Mouse (Mus musculus) erythroblast, adult 5-6 weeks (primary cell): ENCODE data around the gene Grb2. TPM values are rescaled to one million over a fixed set of nuclear protein-coding genes. Genes with fewer than 3 reads are reported as not detected.

ENCODE experiments used
- ATAC-seq: replicated peaks from 2 replicates; pipeline ENCODE4 v1.8.0; 2016; ENCODE audit warnings: moderate number of reproducible peaks, mild to moderate bottlenecking, moderate TSS enrichment, inconsistent platforms; ENCODE audit not compliant: poor library complexity, low FRiP score, severe bottlenecking
- total RNA-seq, 2 experiments: library from RNA; stranded (forward) in 1 of 2; stranded (reverse) in 1 of 2; fragments of 150-400 nt in 1 of 2; fragments of 200-764, 138-1000 nt in 1 of 2; gene quantifications; 2 replicates each; pipeline versions ENCODE4 v1.2.3 to v1.2.4; 2015 to 2017; ENCODE audit warnings: low replicate concordance in 2 of 2

Grb2 gene
- 27.4 and 34.4 TPM in 2 replicates for total RNA-seq (2015; ENCODE audit: low replicate concordance)
- 12.0 and 21.9 TPM in 2 replicates for total RNA-seq (2017; ENCODE audit: low replicate concordance)

DNA sequence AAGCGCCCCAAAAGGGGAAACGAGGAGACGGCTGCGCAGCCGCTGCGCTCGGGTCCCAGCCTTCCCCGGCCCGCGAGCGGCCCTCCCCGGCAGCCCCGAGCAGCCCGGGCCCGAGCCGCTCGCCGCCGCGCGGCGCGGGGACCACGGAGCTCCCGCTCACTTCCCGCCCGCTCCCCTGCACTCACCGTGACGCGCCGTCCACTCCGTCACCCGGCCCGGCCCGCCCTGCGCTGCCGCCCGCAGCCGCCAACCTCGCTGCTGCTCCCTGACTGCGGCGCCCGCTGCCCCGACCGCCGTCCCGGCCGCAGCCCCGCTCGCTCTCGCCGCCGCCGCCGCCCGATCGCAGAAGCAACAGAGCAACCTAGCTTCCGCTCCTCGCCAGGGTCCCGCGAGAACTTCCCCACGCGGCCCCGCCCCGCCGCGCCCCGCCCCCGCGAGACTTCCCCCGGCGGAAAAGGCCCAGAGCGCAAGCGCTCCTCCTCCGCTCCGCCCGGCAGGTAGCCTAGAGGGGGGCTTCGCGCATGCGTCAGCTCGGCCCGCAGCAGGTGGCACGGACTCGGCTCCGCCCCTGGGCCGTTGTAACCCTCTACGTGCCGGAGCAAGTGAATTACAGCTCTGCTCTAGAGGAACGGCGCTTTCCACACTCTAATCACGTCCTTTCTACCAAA is at the start of gene Grb2:
Grb2 (minus strand) TSS at position 389 of the 668 bp plus-strand sequence.
- peak; percentile 92 for ATAC-seq

DNA sequence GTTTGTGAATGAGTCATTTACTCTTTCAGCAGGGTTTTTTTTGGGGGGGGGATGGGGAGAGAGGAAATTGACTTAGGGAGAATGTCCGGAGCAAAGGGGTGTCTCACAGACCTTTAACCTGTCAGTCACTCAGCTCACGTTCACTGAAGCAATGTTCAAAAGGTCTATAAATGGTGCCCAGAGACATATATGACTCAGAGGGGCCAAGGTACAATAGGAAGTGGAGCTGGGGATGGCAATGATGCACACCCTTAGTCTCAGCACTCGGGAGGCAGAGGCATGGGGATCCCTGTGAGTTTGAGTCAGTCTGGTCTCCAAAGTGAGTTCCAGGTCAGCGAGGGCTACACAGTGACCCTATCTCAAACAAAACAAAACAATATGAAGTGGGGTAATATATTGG is 45.1 kb upstream of the Grb2 start:
- no peak for ATAC-seq

DNA sequence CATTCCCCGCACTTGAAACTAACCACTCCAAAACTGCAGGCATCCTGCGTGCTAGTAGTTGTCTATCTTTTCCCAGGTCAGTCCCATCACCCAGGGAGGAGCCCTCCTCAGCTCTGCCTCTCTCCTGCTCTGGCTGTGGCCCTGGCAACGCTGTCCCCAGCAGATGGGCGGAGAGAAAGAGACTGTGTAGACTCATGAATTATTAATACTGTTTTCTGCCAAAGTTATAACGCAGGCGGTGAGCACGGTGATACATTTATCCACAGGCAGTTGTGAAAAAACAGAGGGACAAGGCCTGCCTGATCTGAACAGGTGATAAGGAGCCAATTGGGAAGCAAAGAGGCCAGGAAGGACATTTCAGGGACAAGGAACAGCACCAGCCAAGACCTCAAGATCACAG is 44.3 kb upstream of the Grb2 start:
- no peak for ATAC-seq

- ATAC-seq, result no peak
These were observed 43.3 kb upstream of the Grb2 start for GRCm38 (mm10) chr11:115751725-115752124.

- no peak for ATAC-seq
These were observed 41.4 kb upstream of the Grb2 start for GRCm38 (mm10) chr11:115749834-115750233.

GRCm38 (mm10) chr11:115747351-115747750 is 39.0 kb upstream of the Grb2 start:
- no peak for ATAC-seq

- no peak for ATAC-seq
These were observed 38.4 kb upstream of the Grb2 start for GRCm38 (mm10) chr11:115746762-115747161.

GRCm38 (mm10) chr11:115746109-115746508 is 37.7 kb upstream of the Grb2 start:
- ATAC-seq, result no peak

DNA sequence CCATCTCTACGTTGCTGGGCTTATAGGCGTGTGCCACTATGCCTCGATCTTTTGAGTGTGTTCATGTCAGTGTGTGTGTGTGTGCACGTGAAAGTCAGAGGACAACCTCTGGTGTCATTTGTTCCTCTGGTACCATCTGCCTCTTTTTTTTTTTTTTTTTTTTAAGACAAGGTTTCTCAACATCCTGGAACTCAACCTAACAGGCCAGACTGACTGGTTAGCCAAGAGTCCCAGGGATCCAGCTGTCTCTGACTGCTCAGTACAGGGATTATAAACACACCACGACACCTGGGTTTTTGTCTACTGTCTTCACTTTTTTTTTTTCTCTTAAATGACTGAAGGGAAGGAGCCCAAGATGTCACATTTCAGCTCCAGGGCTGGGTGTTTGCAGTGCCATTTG is 36.0 kb upstream of the Grb2 start:
- no peak for ATAC-seq

- no peak for ATAC-seq
These were observed 34.5 kb upstream of the Grb2 start for GRCm38 (mm10) chr11:115742926-115743325.

- ATAC-seq, result no peak
These were observed 32.7 kb upstream of the Grb2 start for GRCm38 (mm10) chr11:115741070-115741469.

- no peak for ATAC-seq
These were observed 30.0 kb upstream of the Grb2 start for GRCm38 (mm10) chr11:115738275-115738885.

- ATAC-seq, result no peak
These were observed 29.3 kb upstream of the Grb2 start for GRCm38 (mm10) chr11:115737608-115738208.

- ATAC-seq, result no peak
These were observed 25.8 kb upstream of the Grb2 start for GRCm38 (mm10) chr11:115734041-115734686.

DNA sequence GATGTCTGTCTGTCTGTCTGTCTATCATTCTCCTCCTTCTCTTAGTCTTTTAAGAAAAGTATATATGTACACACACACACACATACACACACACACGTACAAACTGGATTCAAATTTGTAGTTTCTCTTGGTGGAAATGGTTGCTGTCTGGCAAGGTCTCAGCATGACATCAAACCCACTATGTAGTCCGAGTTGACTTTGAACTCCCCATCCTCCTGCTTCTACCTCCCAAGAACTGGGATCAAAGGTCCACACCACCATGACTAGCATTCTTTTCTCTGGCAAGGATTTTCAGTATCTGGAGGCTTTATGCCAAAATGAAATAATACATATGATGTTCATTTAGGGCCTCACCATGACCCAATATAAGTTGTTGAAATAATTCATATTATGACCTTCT is 14.8 kb upstream of the Grb2 start:
- no peak for ATAC-seq

- peak; percentile 88 for ATAC-seq
These were observed 14.2 kb upstream of the Grb2 start for GRCm38 (mm10) chr11:115722638-115723037.

DNA sequence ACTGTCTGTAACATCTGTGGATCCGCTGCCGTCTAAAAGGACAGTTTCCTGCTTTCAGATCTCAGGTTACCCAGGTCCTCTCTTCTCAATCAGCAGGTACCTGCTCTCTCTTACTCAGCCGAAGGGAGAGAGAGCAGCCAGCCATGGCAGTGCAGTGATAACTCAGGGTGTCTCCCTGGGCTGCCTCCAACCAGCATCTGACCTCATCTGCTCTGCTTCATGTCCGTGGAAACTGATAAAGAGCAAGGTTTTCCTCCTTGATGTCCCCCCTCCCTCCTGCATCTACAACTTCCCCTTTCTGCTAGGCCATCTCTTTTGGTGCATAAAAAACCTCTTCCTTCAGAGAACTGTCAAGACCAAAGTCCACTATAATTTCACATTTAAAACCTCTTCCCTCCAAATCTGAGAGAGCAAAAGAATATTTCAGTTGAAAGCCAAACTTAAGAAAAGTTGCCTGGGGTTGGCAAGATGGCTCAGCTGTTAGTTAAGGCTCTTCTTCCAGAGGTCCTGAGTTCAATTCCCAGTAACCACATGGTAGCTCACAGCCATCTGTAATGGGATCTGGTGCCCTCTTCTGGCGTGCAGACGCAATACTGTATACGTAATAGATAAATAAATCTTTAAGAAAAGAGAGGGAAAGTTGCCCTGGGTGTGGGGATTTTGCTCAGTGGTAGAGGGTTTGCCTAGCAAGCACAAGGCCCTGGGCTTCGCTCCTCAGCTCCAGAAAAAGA is 9.4 kb upstream of the Grb2 start:
- ATAC-seq, result peak; percentile 67

DNA sequence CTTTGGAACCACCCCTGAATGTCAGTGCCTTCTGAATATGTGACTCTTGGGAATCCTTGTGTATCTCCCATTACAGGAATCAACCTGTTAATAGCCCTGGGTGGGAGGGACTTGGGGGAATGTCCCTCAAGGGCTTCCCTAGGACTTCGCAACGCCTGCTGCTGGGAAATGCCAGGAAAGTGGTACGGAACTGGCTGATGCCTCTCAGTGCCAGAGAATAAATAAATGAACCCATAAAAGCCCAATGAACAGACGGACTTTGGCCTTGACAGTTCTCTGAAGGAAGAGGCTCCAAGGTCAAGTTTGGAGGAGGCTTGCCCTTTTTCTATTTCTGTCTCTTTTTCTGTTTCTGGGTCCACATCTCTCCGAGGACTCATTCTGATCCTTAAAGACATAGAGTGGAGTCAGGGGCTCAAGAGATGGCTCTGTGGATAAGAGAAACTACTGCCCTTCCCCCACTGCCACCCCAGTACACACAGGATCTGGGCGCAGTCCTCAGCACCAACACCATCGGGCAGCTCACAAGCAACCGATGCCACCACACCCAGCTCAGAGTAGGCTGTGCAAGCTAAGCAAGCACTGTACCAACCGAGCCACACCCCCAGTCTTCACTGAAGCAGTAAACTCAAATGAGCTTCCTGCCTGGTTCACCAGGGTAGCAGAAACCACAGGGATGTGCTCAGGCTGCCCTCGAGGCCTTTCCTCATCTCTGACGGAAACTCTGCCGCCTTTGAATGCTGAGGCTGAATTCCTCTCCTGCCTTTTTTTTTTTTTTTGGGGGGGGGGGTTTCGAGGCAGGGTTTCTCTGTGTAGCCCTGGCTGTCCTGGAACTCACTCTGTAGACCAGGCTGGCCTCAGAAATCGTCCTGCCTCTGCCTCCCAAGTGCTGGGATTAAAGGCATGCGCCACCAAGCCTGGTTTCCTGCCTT is 8.3 kb upstream of the Grb2 start:
- ATAC-seq, result peak; percentile 47

DNA sequence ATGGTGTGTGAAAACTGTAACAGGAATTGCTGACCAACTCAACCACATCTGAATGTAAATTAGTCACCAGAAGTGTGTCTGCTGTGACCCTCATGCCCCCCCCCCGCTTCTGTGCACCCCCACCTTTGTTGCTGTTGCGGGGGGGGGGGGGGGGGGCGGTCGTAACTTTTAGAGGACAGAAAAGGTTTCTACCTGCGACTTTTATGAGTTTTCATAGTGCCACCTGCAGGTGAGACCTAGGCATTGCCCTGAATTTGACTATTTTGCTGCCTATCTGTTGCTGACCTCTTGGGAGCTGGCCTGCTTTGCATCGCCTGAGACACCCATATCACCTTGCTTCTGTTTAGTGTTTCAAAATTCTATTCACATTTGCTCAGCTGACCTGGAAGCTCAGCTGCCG is 6.1 kb upstream of the Grb2 start:
- ATAC-seq, result peak; percentile 65
